Mouse (Mus musculus) fat pad, adult 2 months (tissue): Measurements from ENCODE around the gene Uts2b.
A peak's percentile ranks its signal among the peaks of the same experiment; 100 is the strongest.

Experiments
- DNase-seq: peaks from one replicate; pipeline ENCODE4 v3.0.0-alpha.2; 2011; ENCODE audit warnings: low read depth, low spot score; ENCODE audit errors: extremely low read depth

Uts2b gene

GRCm38 (mm10) chr16:27370191-27370590 is at the start of gene Uts2b:
Gene Uts2b (minus strand): TSS chr16:27370239.
- no peak for DNase-seq

GRCm38 (mm10) chr16:27417632-27418031 is 47.6 kb upstream of the Uts2b start:
- no peak for DNase-seq

GRCm38 (mm10) chr16:27416937-27417584 is 47.0 kb upstream of the Uts2b start:
- DNase-seq, result no peak

GRCm38 (mm10) chr16:27404107-27404506 is 34.1 kb upstream of the Uts2b start:
- no peak for DNase-seq

- DNase-seq, result no peak
Measured at GRCm38 (mm10) chr16:27401579-27401978, 31.5 kb upstream of the Uts2b start.

- DNase-seq, result no peak
Measured at GRCm38 (mm10) chr16:27399719-27400253, 29.7 kb upstream of the Uts2b start.

- DNase-seq, result no peak
Measured at GRCm38 (mm10) chr16:27399026-27399718, 29.1 kb upstream of the Uts2b start.

- no peak for DNase-seq
Measured at GRCm38 (mm10) chr16:27396951-27397350, 26.9 kb upstream of the Uts2b start.

- DNase-seq, result no peak
Measured at GRCm38 (mm10) chr16:27395251-27396037, 25.4 kb upstream of the Uts2b start.

- no peak for DNase-seq
Measured at GRCm38 (mm10) chr16:27391845-27392244, 21.8 kb upstream of the Uts2b start.

GRCm38 (mm10) chr16:27390306-27390705 is 20.3 kb upstream of the Uts2b start:
- DNase-seq, result no peak

GRCm38 (mm10) chr16:27389534-27390282 is 19.7 kb upstream of the Uts2b start:
- peak; percentile 79 for DNase-seq

- DNase-seq, result no peak
Measured at GRCm38 (mm10) chr16:27388761-27389451, 18.9 kb upstream of the Uts2b start, which contains the start of gene Ccdc50. Gene Ccdc50 (plus strand): TSS chr16:27388869.

- DNase-seq, result no peak
Measured at GRCm38 (mm10) chr16:27387634-27388611, 17.9 kb upstream of the Uts2b start.

- no peak for DNase-seq
Measured at GRCm38 (mm10) chr16:27386850-27387407, 16.9 kb upstream of the Uts2b start.

- no peak for DNase-seq
Measured at GRCm38 (mm10) chr16:27385649-27386048, 15.6 kb upstream of the Uts2b start.

GRCm38 (mm10) chr16:27384893-27385603 is 15.0 kb upstream of the Uts2b start:
- DNase-seq, result no peak

GRCm38 (mm10) chr16:27382217-27382616 is 12.2 kb upstream of the Uts2b start:
- no peak for DNase-seq
